Mouse (Mus musculus): ENCODE measurements at regions not wholly inside any gene's neighbourhood (a gene's known extent, or its start where the extent isn't known, plus 50 kb on each side); places are given as distances from the start of the nearest gene placed in this dataset.
A peak's percentile ranks its signal among the peaks of the same experiment; 100 is the strongest.

GRCm38 (mm10) chr3:133665425-133666317, 120.7 kb upstream of the Tet2 start:
- Histone ChIP-seq H3K9me3 (replicated peaks) (no peaks in the 10 kb centered on the region), H3K27ac (ENCODE audit: poor library complexity, severe bottlenecking) (no peak overlapping the region), H3K4me1 (replicated peaks) (no peaks in the 10 kb centered on the region), H3K4me3 (no peak overlapping the region), H3K27me3 (replicated peaks) (no peaks in the 10 kb centered on the region), H3K36me3 (no peaks in the 10 kb centered on the region), H3K9ac (no peak overlapping the region), H3K4me2 (no peak overlapping the region)
- no peak for ATAC-seq (ENCODE audit: insufficient number of reproducible peaks, low FRiP score)
- 86% methylated on average over 6 of the region's 6 CpGs for WGBS

GRCm38 (mm10) chr3:133672742-133673447, 128.0 kb upstream of the Tet2 start:
- H3K4me3 ChIP-seq, result no peak overlapping the region
- peak; percentile 53; the same call in 1 of the 2 replicates for ATAC-seq (ENCODE audit: insufficient number of reproducible peaks, low FRiP score)
- 0 out of 2 replicates have a peak, but pooled peaks cover 3% of the 10 kb centered on the region for H3K4me1 ChIP-seq (replicated peaks)
- peak overlapping the region; percentile 24; the same call in 1 of the 2 replicates for H3K4me2 ChIP-seq
- H3K27ac ChIP-seq (ENCODE audit: poor library complexity, severe bottlenecking), result peak overlapping the region; percentile 66
- H3K27me3 ChIP-seq (replicated peaks), result no peaks in the 10 kb centered on the region
- WGBS, result 56% methylated on average over 10 of the region's 10 CpGs
- H3K9me3 ChIP-seq (replicated peaks), result no peaks in the 10 kb centered on the region
- H3K9ac ChIP-seq, result no peak overlapping the region
- H3K36me3 ChIP-seq, result no peaks in the 10 kb centered on the region

- no peak overlapping the region for H3K4me2 ChIP-seq
- no peak overlapping the region for H3K27ac ChIP-seq (ENCODE audit: poor library complexity, severe bottlenecking)
- no peak for ATAC-seq (ENCODE audit: insufficient number of reproducible peaks, low FRiP score)
- H3K9me3 ChIP-seq (replicated peaks), result no peaks in the 10 kb centered on the region
- H3K36me3 ChIP-seq, result no peaks in the 10 kb centered on the region
- 93% methylated on average over 1 of the region's 1 CpGs for WGBS
- H3K27me3 ChIP-seq (replicated peaks), result no peaks in the 10 kb centered on the region
- H3K4me1 ChIP-seq (replicated peaks), result 0 out of 2 replicates have a peak, but pooled peaks cover 3% of the 10 kb centered on the region
- no peak overlapping the region for H3K4me3 ChIP-seq
- H3K9ac ChIP-seq, result no peak overlapping the region
Measured at GRCm38 (mm10) chr3:133677892-133678291, 133.0 kb upstream of the Tet2 start.

GRCm38 (mm10) chr3:133679891-133680290, 135.0 kb upstream of the Tet2 start:
- Histone ChIP-seq H3K4me2 (no peak overlapping the region), H3K27ac (ENCODE audit: poor library complexity, severe bottlenecking) (no peak overlapping the region), H3K36me3 (no peaks in the 10 kb centered on the region), H3K4me3 (no peak overlapping the region), H3K27me3 (replicated peaks) (no peaks in the 10 kb centered on the region), H3K9ac (no peak overlapping the region), H3K4me1 (replicated peaks) (no peaks in the 10 kb centered on the region), H3K9me3 (replicated peaks) (no peaks in the 10 kb centered on the region)
- 51% methylated on average over 1 of the region's 1 CpGs for WGBS
- ATAC-seq (ENCODE audit: insufficient number of reproducible peaks, low FRiP score), result no peak

GRCm38 (mm10) chr3:133680343-133680742, 135.4 kb upstream of the Tet2 start:
- no peak overlapping the region for H3K4me3 ChIP-seq
- WGBS, result 51% methylated on average over 2 of the region's 2 CpGs
- H3K27me3 ChIP-seq (replicated peaks), result no peaks in the 10 kb centered on the region
- H3K36me3 ChIP-seq, result no peaks in the 10 kb centered on the region
- H3K4me1 ChIP-seq (replicated peaks), result peaks cover under 1% of the 10 kb centered on the region; the same call in 1 of the 2 replicates
- no peak overlapping the region for H3K27ac ChIP-seq (ENCODE audit: poor library complexity, severe bottlenecking)
- H3K9ac ChIP-seq, result no peak overlapping the region
- no peaks in the 10 kb centered on the region for H3K9me3 ChIP-seq (replicated peaks)
- no peak for ATAC-seq (ENCODE audit: insufficient number of reproducible peaks, low FRiP score)
- no peak overlapping the region for H3K4me2 ChIP-seq

- Histone ChIP-seq H3K27ac (ENCODE audit: poor library complexity, severe bottlenecking) (no peak overlapping the region), H3K9me3 (replicated peaks) (no peaks in the 10 kb centered on the region), H3K36me3 (no peaks in the 10 kb centered on the region), H3K27me3 (replicated peaks) (no peaks in the 10 kb centered on the region), H3K4me1 (replicated peaks) (peaks cover 3% of the 10 kb centered on the region), H3K4me2 (no peak overlapping the region), H3K9ac (no peak overlapping the region), H3K4me3 (no peak overlapping the region)
- ATAC-seq (ENCODE audit: insufficient number of reproducible peaks, low FRiP score), result no peak
- 80% methylated on average over 3 of the region's 3 CpGs for WGBS
Measured at GRCm38 (mm10) chr3:133680805-133681204, 135.9 kb upstream of the Tet2 start.

GRCm38 (mm10) chr3:133684196-133684743, 139.3 kb upstream of the Tet2 start:
- Histone ChIP-seq H3K4me1 (replicated peaks) (peaks cover 6% of the 10 kb centered on the region), H3K9me3 (replicated peaks) (no peaks in the 10 kb centered on the region)
- WGBS, result 87% methylated on average over 5 of the region's 5 CpGs

GRCm38 (mm10) chr3:133684747-133685146, 139.8 kb upstream of the Tet2 start:
- Histone ChIP-seq H3K4me2 (no peak overlapping the region), H3K36me3 (no peaks in the 10 kb centered on the region), H3K27ac (ENCODE audit: poor library complexity, severe bottlenecking) (no peak overlapping the region), H3K4me1 (replicated peaks) (peaks cover 6% of the 10 kb centered on the region), H3K27me3 (replicated peaks) (no peaks in the 10 kb centered on the region), H3K4me3 (no peak overlapping the region), H3K9ac (no peak overlapping the region), H3K9me3 (replicated peaks) (no peaks in the 10 kb centered on the region)
- ATAC-seq (ENCODE audit: insufficient number of reproducible peaks, low FRiP score), result no peak
- 76% methylated on average over 3 of the region's 3 CpGs for WGBS

More at GRCm38 (mm10) chr3:133684196-133684743, 139.3 kb upstream of the Tet2 start:
- Histone ChIP-seq H3K9ac (no peak overlapping the region), H3K27ac (ENCODE audit: poor library complexity, severe bottlenecking) (no peak overlapping the region), H3K36me3 (no peaks in the 10 kb centered on the region), H3K4me3 (no peak overlapping the region), H3K27me3 (replicated peaks) (no peaks in the 10 kb centered on the region), H3K4me2 (no peak overlapping the region)
- no peak for ATAC-seq (ENCODE audit: insufficient number of reproducible peaks, low FRiP score)

GRCm38 (mm10) chr3:133685393-133685792, 140.5 kb upstream of the Tet2 start:
- no peak overlapping the region for H3K27ac ChIP-seq (ENCODE audit: poor library complexity, severe bottlenecking)
- 10% methylated on average over 3 of the region's 3 CpGs for WGBS
- no peak overlapping the region for H3K4me3 ChIP-seq
- H3K27me3 ChIP-seq (replicated peaks), result no peaks in the 10 kb centered on the region
- ATAC-seq (ENCODE audit: insufficient number of reproducible peaks, low FRiP score), result no peak
- no peaks in the 10 kb centered on the region for H3K9me3 ChIP-seq (replicated peaks)
- no peak overlapping the region for H3K9ac ChIP-seq
- no peak overlapping the region for H3K4me2 ChIP-seq
- peaks cover 6% of the 10 kb centered on the region for H3K4me1 ChIP-seq (replicated peaks)
- no peaks in the 10 kb centered on the region for H3K36me3 ChIP-seq

- H3K4me1 ChIP-seq (replicated peaks), result no peaks in the 10 kb centered on the region
- no peak overlapping the region for H3K4me3 ChIP-seq
- H3K27me3 ChIP-seq (replicated peaks), result no peaks in the 10 kb centered on the region
- H3K36me3 ChIP-seq, result no peaks in the 10 kb centered on the region
- no peak overlapping the region for H3K9ac ChIP-seq
- H3K27ac ChIP-seq (ENCODE audit: poor library complexity, severe bottlenecking), result no peak overlapping the region
- H3K9me3 ChIP-seq (replicated peaks), result no peaks in the 10 kb centered on the region
- WGBS, result 31% methylated on average over 4 of the region's 4 CpGs
- ATAC-seq (ENCODE audit: insufficient number of reproducible peaks, low FRiP score), result no peak
- H3K4me2 ChIP-seq, result no peak overlapping the region
Measured at GRCm38 (mm10) chr3:133694057-133694456, 149.1 kb upstream of the Tet2 start.

- H3K4me1 ChIP-seq (replicated peaks), result no peaks in the 10 kb centered on the region
- no peak overlapping the region for H3K4me2 ChIP-seq
- no peak overlapping the region for H3K9ac ChIP-seq
- WGBS, result 67% methylated on average over 3 of the region's 3 CpGs
- H3K36me3 ChIP-seq, result no peaks in the 10 kb centered on the region
- H3K4me3 ChIP-seq, result no peak overlapping the region
- no peaks in the 10 kb centered on the region for H3K9me3 ChIP-seq (replicated peaks)
- no peaks in the 10 kb centered on the region for H3K27me3 ChIP-seq (replicated peaks)
- no peak overlapping the region for H3K27ac ChIP-seq (ENCODE audit: poor library complexity, severe bottlenecking)
- no peak for ATAC-seq (ENCODE audit: insufficient number of reproducible peaks, low FRiP score)
Measured at GRCm38 (mm10) chr3:133696122-133696521, 151.2 kb upstream of the Tet2 start.

Measured in heart, embryonic 12.5 days (tissue).